Mouse (Mus musculus) lung, postnatal 0 days (tissue): ENCODE results near the gene Calhm5. TPM values are rescaled to one million over a fixed set of nuclear protein-coding genes. Genes with fewer than 3 reads are reported as not detected.

Experiments used
- ATAC-seq: fragments of 200-750 bp; cut with Nextera tagmentation; 2 replicates; pipeline ENCODE4 v1.8.0; 2017; ENCODE audit warnings: moderate library complexity
- DNase-seq: peaks from one replicate; pipeline ENCODE4 v3.0.0-alpha.2; 2016; ENCODE audit warnings: low spot score
- H3K27ac ChIP-seq: fragments of 300-500 bp; sonication (generic); 2 replicates; pipeline ENCODE4 v1.5.1; 2014; ENCODE audit warnings: antibody characterized with exemption, mild to moderate bottlenecking, low read length, mixed read lengths
- H3K27me3 ChIP-seq: fragments of 300-500 bp; sonication (generic); replicated peaks from 2 replicates; pipeline ENCODE4 v1.6.1; 2014; ENCODE audit warnings: low read length, mixed read lengths; ENCODE audit not compliant: insufficient read depth
- H3K36me3 ChIP-seq: fragments of 300-500 bp; sonication (generic); 2 replicates; pipeline ENCODE4 v1.6.1; 2014; ENCODE audit warnings: low read length, mixed read lengths; ENCODE audit not compliant: insufficient read depth
- H3K4me1 ChIP-seq: fragments of 300-500 bp; sonication (generic); 2 replicates; pipeline ENCODE4 v1.6.1; 2014; ENCODE audit warnings: antibody characterized with exemption, low read depth, low read length, mixed read lengths; ENCODE audit not compliant: insufficient read depth
- H3K4me2 ChIP-seq: fragments of 300-500 bp; sonication (generic); replicated peaks from 2 replicates; pipeline ENCODE4 v1.6.1; 2014; ENCODE audit warnings: low read depth, mild to moderate bottlenecking, low read length, moderate library complexity, mixed read lengths
- H3K4me3 ChIP-seq: fragments of 300-500 bp; sonication (generic); 2 replicates; pipeline ENCODE4 v1.5.1; 2014; ENCODE audit warnings: low read depth, low read length
- H3K9ac ChIP-seq: fragments of 300-500 bp; sonication (generic); replicated peaks from 2 replicates; pipeline ENCODE4 v1.6.1; 2014; ENCODE audit warnings: low read depth, mild to moderate bottlenecking
- H3K9me3 ChIP-seq: fragments of 300-500 bp; sonication (generic); 2 replicates; pipeline ENCODE4 v1.6.1; 2016; ENCODE audit warnings: low read length, mixed read lengths
- CTCF ChIP-seq: IDR thresholded peaks from 2 replicates; pipeline ENCODE4 v1.5.1; 2016; ENCODE audit warnings: antibody characterized with exemption, mild to moderate bottlenecking
- EP300 ChIP-seq: IDR thresholded peaks from 2 replicates; pipeline ENCODE4 v1.6.1; 2016; ENCODE audit warnings: antibody characterized with exemption, mild to moderate bottlenecking, control low read depth
- WGBS: fragments of 180-500 bp; shearing (Covaris S2); extraction: QIAGEN DNeasy Blood & Tissue Kit; methylation state at CpG from one replicate; pipeline ENCODE4 v1.1.7; 2014; 5-methylcytosine and 5-hydroxymethylcytosine counted together
- polyA plus RNA-seq: library from polyadenylated mRNA; unstranded; fragments of >200 nt; fragmentation: Nextera tagmentation; extraction: Ambion mirVana; gene quantifications from 2 replicates; pipeline ENCODE4 v1.2.1, GENCODE M21; 2015

Gene Calhm5
- polyA plus RNA-seq, 1 experiment from 2014 or later, result 1.3 TPM

DNA sequence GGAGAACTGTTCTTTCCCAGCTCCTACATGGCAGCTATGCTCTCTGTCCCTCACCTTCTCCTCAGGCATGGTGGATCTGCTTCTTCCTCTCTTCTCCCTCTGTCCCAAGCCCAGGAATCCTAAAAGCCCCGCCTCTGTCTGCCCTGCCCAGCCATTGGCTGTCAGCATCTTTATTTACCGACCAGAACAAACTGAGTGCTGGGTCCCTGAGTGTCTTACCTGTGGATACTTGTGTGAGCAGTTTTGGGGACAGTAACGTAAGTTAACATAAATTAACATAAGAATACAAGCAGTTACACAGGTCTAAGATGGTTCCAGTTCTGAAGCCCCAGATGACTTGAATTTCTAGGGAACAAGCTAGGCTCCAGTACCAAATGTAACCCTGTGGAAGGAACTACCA lies 29.7 kb downstream of the Calhm5 start:
- ATAC-seq, result no peak
- 43% methylated on average over 3 of the region's 3 CpGs for WGBS

DNA sequence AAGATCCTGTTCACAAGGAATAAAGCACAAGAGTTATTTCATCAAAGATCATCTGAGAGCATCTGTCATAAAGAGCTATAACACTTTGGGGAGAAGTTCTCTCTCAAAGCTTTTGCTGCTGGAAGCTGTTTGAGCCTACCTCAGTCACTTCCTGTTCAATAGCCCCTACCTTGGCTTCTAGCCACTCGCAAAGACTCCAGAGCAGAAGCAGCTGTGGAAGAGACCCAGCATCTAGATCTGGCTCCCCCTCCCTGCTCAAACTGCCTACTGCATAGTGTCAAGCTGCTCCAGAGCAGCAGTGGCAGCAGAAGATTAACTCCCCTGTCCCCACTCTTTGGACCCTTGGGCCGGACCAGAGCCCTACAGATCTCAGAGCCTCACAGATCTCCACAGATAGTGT lies 42.3 kb downstream of the Calhm5 start:
- H3K36me3 ChIP-seq, result no peaks in the 10 kb centered on the region
- no peak overlapping the region for H3K4me2 ChIP-seq
- H3K9me3 ChIP-seq, result no peaks in the 10 kb centered on the region
- H3K4me3 ChIP-seq, result no peak overlapping the region
- H3K27me3 ChIP-seq, result no peaks in the 10 kb centered on the region
- WGBS, result 86% methylated on average over 2 of the region's 2 CpGs
- no peak overlapping the region for H3K27ac ChIP-seq
- TF ChIP-seq EP300, result no peak
- no peak overlapping the region for H3K9ac ChIP-seq
- H3K4me1 ChIP-seq, result no peaks in the 10 kb centered on the region
- DNase-seq (no peak), ATAC-seq (no peak)

More for the DNA sequence above, 29.7 kb downstream of the Calhm5 start:
- H3K4me1 ChIP-seq, result no peaks in the 10 kb centered on the region
- no peak for DNase-seq
- H3K27ac ChIP-seq, result no peak overlapping the region
- H3K27me3 ChIP-seq, result no peaks in the 10 kb centered on the region
- H3K9ac ChIP-seq, result no peak overlapping the region
- no peaks in the 10 kb centered on the region for H3K36me3 ChIP-seq
- H3K9me3 ChIP-seq, result no peaks in the 10 kb centered on the region
- TF ChIP-seq CTCF (no peak), EP300 (no peak)
- H3K4me3 ChIP-seq, result no peak overlapping the region
- no peak overlapping the region for H3K4me2 ChIP-seq

DNA sequence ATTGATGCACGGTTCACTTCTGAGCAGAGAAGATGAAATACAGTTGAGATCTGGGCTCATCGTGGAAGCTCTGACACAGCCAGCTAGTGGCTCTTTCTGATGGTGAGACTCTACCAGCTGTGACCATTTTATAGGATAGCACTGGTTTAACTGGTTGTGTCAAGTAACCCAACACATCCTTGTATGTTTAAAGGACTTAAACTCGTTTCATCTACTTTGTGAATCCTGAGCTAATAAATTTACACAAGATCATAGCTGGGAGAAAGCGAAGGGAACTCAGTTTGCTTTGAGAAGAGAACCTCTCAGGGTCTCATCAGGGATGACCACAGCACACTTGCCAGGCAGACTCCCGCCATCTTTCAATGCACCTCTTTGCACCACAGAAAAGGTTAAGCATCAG lies 52.1 kb downstream of the Calhm5 start, which contains the start of gene Calhm4:
Gene Calhm4, minus strand, starts transcription at position 101 of the 400 bp plus-strand sequence.
- no peak for ATAC-seq
- Histone ChIP-seq H3K4me2 (no peak within 1 kb of the TSS), H3K36me3 (no peaks in the 10 kb centered on the region), H3K27me3 (no peaks in the 10 kb centered on the region), H3K9me3 (no peaks in the 10 kb centered on the region), H3K9ac (no peak within 1 kb of the TSS), H3K4me1 (no peaks in the 10 kb centered on the region), H3K27ac (no peak within 1 kb of the TSS), H3K4me3 (no peak within 1 kb of the TSS)
- 81% methylated on average over 5 of the region's 5 CpGs for WGBS
- TF ChIP-seq CTCF (no peak), EP300 (no peak)
- no peak for DNase-seq

Other genes starting within 250 kb of the Calhm5 start
- gene Sult3a1, start 238.8 kb downstream of the Calhm5 start, polyA plus RNA-seq, result not detected in 2 replicates
- 2.1 and 2.6 TPM in 2 replicates for gene Rsph4a, start 191.4 kb downstream of the Calhm5 start, polyA plus RNA-seq
- gene Zup1, start 145.2 kb downstream of the Calhm5 start, polyA plus RNA-seq, result 13.7 and 17.4 TPM in 2 replicates
- 95.9 and 96.5 TPM in 2 replicates for gene Rwdd1, start 76.9 kb downstream of the Calhm5 start, polyA plus RNA-seq
- gene Trappc3l, start 58.9 kb downstream of the Calhm5 start, polyA plus RNA-seq, result not detected in 2 replicates
- gene Calhm4, start 52.2 kb downstream of the Calhm5 start, polyA plus RNA-seq, result not detected in 2 replicates
- 1.1 TPM in 2 replicates for gene Calhm6, start 31.5 kb upstream of the Calhm5 start, polyA plus RNA-seq
- 15.4 and 17.0 TPM in 2 replicates for gene Dse, start 111.2 kb upstream of the Calhm5 start, polyA plus RNA-seq
- 73.3 and 79.6 TPM in 2 replicates for gene Tspyl1, start 185.7 kb upstream of the Calhm5 start, polyA plus RNA-seq
- gene Tspyl4, start 200.9 kb upstream of the Calhm5 start, polyA plus RNA-seq, result 7.7 and 9.7 TPM in 2 replicates